Mouse (Mus musculus): Measurements from ENCODE around the gene Agpat3. TPM values are rescaled to one million over a fixed set of nuclear protein-coding genes. Genes with fewer than 3 reads are reported as not detected.
A peak's percentile ranks its signal among the peaks of the same experiment; 100 is the strongest.

The Agpat3 gene
- polyA plus RNA-seq, 1 experiment from 2014 or later: 59.3 TPM

DNA sequence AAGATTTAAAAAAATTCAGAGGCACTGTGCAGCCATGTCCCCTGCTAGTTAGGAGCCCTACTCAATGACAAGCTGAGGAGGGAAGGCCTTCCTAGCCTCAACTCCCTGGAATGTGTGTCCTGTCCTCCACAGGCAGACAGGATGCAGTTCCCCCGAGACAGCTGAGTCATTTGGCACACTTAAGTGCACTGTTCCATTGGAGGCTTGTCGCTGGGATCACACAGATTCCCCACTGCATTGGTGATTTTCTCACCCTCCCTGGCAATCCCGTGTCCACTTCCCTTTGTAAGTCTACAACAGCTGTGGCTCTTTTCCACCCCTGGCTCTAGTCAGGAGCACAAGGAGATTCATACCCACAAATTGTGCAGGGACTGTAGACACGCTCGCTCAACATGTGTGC lies 14.1 kb downstream of the Agpat3 start:
- Histone ChIP-seq H3K36me3 (peaks cover 10% of the 10 kb centered on the region), H3K4me2 (no peak overlapping the region), H3K4me1 (replicated peaks) (peaks cover 7% of the 10 kb centered on the region), H3K27ac (replicated peaks) (no peak overlapping the region), H3K9ac (no peak overlapping the region), H3K27me3 (no peaks in the 10 kb centered on the region), H3K9me3 (no peaks in the 10 kb centered on the region), H3K4me3 (no peak overlapping the region)
- 63% methylated on average over 5 of the region's 5 CpGs for WGBS
- ATAC-seq (ENCODE audit: low read depth): no peak

DNA sequence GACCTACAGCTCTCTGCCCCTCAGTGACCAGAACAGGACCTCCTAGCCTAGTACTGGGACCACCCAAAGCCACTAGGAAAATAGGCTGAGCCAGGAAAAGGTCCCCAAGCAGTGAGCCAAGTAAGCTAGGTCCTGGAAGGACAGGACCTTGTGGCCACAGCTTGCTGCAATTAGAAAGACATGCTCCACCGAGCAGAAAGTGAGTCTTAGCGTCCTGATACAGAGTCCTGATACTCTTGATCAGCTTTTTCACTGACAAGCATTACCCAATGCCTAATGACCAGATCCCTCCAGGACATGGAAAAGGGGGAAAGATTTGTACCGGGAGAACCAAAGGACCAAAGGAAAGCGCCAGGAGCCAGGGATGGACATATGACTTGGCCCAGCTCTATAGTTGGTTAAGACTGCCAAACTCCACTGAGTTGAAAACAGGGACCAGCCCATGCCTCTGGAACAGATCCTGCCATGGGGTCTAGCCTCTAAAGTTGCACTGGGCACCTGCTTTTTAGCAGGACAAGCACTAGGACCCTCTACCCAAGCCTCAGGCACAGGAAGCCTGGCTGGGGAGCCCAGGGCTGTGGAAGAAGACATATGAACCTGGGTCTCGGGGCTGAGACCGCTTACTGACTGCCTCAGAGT lies 17.2 kb downstream of the Agpat3 start:
- ATAC-seq (ENCODE audit: low read depth): no peak
- Histone ChIP-seq H3K27me3 (no peaks in the 10 kb centered on the region), H3K9me3 (no peaks in the 10 kb centered on the region), H3K9ac (no peak overlapping the region), H3K4me2 (no peak overlapping the region), H3K27ac (replicated peaks) (no peak overlapping the region), H3K36me3 (peaks cover 7% of the 10 kb centered on the region), H3K4me3 (no peak overlapping the region), H3K4me1 (replicated peaks) (peaks cover 7% of the 10 kb centered on the region)
- 79% methylated on average over 6 of the region's 6 CpGs for WGBS

DNA sequence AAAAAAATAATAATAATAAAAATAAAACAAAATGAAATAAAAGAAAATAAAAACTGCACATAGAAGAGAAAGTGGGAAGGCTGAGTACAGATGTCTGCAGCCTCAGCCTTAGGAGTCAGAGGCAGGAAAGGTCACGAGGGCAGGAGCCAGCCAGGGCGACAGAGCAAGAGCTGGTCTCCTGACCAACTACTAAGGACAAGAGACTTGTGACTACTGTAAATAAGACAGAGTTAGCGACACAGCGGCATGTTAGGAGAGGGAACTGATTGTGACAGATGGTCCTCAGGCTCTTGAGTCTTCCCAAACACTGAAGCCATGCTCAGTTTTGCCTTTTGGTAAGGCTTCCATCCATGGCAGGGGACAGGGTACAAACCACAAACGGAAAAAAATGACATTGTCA lies 20.7 kb downstream of the Agpat3 start:
- no peak for ATAC-seq (ENCODE audit: low read depth)
- no peaks in the 10 kb centered on the region for H3K4me1 ChIP-seq (replicated peaks)
- no peak overlapping the region for H3K27ac ChIP-seq (replicated peaks)
- peaks cover 16% of the 10 kb centered on the region for H3K36me3 ChIP-seq
- no peaks in the 10 kb centered on the region for H3K9me3 ChIP-seq
- no peaks in the 10 kb centered on the region for H3K27me3 ChIP-seq
- no peak overlapping the region for H3K4me2 ChIP-seq
- WGBS: 92% methylated on average over 5 of the region's 5 CpGs
- H3K4me3 ChIP-seq: no peak overlapping the region
- no peak overlapping the region for H3K9ac ChIP-seq

DNA sequence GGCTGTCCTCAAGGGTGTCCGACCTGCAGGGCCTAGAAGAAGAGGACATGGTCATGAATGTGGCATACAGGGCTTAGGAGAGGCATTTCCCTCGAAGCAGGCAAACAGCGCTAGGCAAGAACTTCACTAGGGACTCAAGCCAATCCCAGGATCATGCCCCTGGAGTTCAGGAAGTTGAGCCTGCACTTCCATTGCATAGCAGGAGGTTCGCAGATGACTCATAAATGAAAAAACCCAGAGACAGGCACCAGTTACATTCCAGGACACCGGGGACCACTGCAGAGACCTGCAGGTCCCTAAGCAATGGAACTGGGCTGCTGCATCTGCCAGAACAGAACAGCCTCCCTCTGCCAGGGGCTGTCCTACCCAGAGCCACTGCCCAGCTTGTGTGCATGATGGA lies 23.0 kb downstream of the Agpat3 start:
- no peak for ATAC-seq (ENCODE audit: low read depth)
- 82% methylated on average over 5 of the region's 5 CpGs for WGBS
- Histone ChIP-seq H3K4me1 (replicated peaks) (no peaks in the 10 kb centered on the region), H3K36me3 (peaks cover 29% of the 10 kb centered on the region), H3K27ac (replicated peaks) (no peak overlapping the region), H3K4me3 (no peak overlapping the region), H3K27me3 (no peaks in the 10 kb centered on the region), H3K9ac (no peak overlapping the region), H3K9me3 (no peaks in the 10 kb centered on the region), H3K4me2 (no peak overlapping the region)

DNA sequence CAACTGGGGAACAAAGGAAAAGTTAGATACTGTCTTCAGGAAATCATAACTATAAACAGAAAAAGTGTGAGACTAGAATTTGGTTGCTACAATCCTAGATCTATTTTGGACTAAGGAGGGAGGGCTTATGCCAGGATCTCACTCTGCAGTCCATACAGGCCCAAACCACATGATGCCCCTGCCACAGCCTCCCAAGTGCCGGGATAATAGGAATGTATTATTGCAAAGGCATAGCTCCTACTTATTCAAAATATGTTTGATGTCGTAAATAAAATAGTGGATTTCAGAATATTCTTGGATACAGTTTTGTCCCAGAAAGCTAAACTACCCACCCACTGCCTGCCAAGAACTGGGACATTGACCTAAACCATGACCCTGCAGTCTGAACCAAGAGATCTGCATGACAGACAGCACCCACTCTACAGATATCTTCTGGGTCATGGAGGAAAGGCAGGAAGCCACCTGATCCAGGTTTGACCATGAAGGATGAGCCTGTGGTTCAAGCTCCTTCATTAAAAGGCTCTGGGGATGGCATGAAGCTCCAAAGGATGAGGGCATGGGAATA lies 24.2 kb downstream of the Agpat3 start:
- WGBS: 96% methylated on average over 2 of the region's 2 CpGs
- no peak for ATAC-seq (ENCODE audit: low read depth)

DNA sequence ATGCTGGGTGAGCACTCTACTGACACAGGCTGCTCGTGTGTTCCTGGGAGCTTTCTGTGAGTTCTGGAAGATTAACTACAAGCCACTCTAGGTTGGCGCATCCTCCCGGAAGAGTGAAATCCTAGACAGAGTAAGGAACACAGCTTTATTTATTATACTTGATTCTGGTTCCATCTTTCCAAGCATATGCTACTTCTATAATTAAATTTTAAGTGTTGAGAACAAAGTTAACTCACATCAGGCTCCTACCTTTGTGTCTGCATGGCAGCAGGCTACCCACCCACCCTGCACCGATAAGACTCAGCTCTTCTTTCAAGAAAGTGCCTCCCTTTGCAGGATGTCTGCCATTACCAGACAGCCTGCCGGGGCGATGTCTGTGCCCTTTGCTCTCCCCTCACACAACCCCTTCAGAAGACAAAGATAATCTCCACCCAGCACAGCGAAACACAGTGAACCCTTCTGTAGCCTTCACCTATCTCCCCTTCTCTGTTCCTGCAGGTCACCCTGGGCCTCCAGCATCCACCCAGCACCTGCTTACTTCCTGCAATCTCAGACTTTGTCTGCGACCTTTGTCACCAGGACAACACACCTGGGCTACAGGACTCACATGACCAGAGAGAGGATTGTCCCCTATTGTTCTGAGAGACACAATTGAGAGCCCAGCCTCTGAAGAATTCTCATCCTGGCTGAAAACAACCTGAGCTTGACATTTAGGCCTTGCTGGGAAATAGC lies 26.2 kb downstream of the Agpat3 start:
- no peak for ATAC-seq (ENCODE audit: low read depth)

More for the DNA sequence above, 24.2 kb downstream of the Agpat3 start:
- Histone ChIP-seq H3K9me3 (no peaks in the 10 kb centered on the region), H3K4me1 (replicated peaks) (no peaks in the 10 kb centered on the region; the same call in 1 of the 2 replicates), H3K9ac (no peak overlapping the region), H3K4me3 (no peak overlapping the region), H3K4me2 (no peak overlapping the region), H3K27ac (replicated peaks) (no peak overlapping the region), H3K27me3 (no peaks in the 10 kb centered on the region), H3K36me3 (peaks cover 37% of the 10 kb centered on the region)

DNA sequence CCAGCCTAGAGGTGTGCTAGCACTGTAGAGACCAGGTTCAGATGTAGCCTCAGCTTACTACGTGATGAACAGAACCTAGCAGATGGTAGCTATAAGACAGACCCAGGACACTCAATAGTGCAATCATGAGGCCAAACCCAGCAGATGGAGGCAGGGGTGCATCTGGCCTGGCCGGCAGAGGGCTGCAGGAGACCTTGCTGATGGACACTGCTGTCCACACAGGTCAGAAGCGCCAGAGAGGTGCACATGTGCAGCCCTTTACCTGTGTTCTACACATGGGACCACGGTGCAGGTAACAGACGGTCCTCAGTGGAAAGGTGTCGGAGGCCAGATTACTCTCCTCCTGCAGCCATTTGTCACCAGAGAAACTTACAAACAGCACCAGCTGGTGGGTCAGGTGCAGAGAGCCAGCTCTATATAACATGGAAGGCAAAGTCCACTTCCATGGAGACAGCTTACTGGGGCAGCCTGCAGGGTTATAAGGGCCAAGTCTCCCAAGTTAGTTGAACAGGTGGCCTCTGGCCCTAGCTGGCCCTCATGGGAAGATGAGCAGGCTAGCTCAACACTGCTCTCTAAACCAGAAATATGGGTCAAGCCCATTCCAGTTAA lies 27.6 kb downstream of the Agpat3 start:
- peaks cover 8% of the 10 kb centered on the region for H3K4me1 ChIP-seq (replicated peaks)
- H3K4me3 ChIP-seq: no peak overlapping the region
- H3K36me3 ChIP-seq: peaks cover 37% of the 10 kb centered on the region
- no peak overlapping the region for H3K4me2 ChIP-seq
- no peak overlapping the region for H3K9ac ChIP-seq
- no peak for ATAC-seq (ENCODE audit: low read depth)
- WGBS: 88% methylated on average over 6 of the region's 6 CpGs
- H3K27me3 ChIP-seq: no peaks in the 10 kb centered on the region
- no peaks in the 10 kb centered on the region for H3K9me3 ChIP-seq
- no peak overlapping the region for H3K27ac ChIP-seq (replicated peaks)

More for the DNA sequence above, 26.2 kb downstream of the Agpat3 start:
- H3K27me3 ChIP-seq: no peaks in the 10 kb centered on the region
- peaks cover 37% of the 10 kb centered on the region for H3K36me3 ChIP-seq
- H3K4me2 ChIP-seq: no peak overlapping the region
- 76% methylated on average over 8 of the region's 8 CpGs for WGBS
- no peaks in the 10 kb centered on the region for H3K9me3 ChIP-seq
- H3K4me3 ChIP-seq: no peak overlapping the region
- H3K27ac ChIP-seq (replicated peaks): no peak overlapping the region
- peaks cover 3% of the 10 kb centered on the region; the same call in 1 of the 2 replicates for H3K4me1 ChIP-seq (replicated peaks)
- H3K9ac ChIP-seq: no peak overlapping the region

DNA sequence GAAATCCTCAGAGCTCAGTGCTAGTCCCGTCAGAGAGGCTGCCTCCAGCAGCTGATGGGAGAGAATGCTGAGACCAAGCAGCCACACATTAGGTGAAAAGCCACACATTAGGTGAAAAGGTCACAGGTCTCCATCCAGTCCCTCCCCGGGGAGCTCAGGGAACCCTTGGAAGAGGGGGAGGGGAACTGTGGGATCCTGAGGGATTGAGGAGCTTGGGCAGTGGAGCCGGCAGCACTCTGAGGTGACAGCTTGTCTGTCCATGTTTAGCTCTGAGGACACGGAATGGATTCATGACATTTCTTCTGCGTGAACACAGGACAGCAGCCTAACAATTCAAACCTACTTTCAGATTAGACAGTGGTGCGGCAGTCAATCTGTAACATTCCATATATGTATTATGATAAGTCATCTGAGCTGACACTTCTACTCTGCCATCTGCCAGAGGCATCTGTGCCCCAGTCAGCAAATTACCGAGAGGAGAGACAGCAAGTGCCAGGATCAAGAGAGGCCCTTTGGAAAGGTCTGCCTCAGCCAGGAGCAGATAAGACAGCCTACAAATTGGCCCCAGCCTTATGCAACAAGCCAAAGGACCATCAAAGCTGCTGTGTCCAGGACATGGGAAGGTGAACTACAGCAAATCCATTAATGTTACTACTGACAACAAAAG lies 28.9 kb downstream of the Agpat3 start:
- ATAC-seq (ENCODE audit: low read depth): no peak
- WGBS: 47% methylated on average over 7 of the region's 7 CpGs

DNA sequence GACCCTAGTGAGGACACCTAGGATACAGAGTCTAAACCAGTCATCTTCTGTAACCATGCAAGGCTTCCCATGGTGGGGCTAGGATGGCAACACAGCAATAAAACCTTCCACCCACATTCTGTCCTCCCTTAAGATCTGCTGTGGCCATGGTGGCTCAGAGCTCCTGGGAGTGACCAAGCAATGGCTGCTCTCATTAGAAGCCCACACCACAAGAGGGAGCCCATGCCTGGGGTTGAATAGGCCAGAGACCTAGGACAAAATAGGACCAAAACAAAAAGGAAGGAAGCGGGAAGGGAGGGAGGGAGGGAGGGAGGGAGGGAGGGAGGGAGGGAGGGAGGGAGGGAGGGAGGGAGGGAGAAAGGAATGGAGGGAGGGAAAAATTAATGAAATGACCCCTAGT lies 29.5 kb downstream of the Agpat3 start:
- Histone ChIP-seq H3K9ac (no peak overlapping the region), H3K36me3 (peaks cover 29% of the 10 kb centered on the region), H3K9me3 (no peaks in the 10 kb centered on the region), H3K4me2 (no peak overlapping the region), H3K4me3 (no peak overlapping the region), H3K27ac (replicated peaks) (no peak overlapping the region; the same call in 1 of the 2 replicates), H3K27me3 (no peaks in the 10 kb centered on the region), H3K4me1 (replicated peaks) (peaks cover 8% of the 10 kb centered on the region)
- no peak for ATAC-seq (ENCODE audit: low read depth)
- no CpG with 5 or more reads among the region's 1 CpGs for WGBS

More for the DNA sequence above, 28.9 kb downstream of the Agpat3 start:
- Histone ChIP-seq H3K27ac (replicated peaks) (peak overlapping the region; percentile 54; the same call in 1 of the 2 replicates), H3K4me1 (replicated peaks) (peaks cover 8% of the 10 kb centered on the region), H3K4me3 (no peak overlapping the region), H3K27me3 (no peaks in the 10 kb centered on the region), H3K9ac (no peak overlapping the region; the same call in 1 of the 2 replicates), H3K36me3 (peaks cover 34% of the 10 kb centered on the region), H3K4me2 (no peak overlapping the region), H3K9me3 (no peaks in the 10 kb centered on the region)

DNA sequence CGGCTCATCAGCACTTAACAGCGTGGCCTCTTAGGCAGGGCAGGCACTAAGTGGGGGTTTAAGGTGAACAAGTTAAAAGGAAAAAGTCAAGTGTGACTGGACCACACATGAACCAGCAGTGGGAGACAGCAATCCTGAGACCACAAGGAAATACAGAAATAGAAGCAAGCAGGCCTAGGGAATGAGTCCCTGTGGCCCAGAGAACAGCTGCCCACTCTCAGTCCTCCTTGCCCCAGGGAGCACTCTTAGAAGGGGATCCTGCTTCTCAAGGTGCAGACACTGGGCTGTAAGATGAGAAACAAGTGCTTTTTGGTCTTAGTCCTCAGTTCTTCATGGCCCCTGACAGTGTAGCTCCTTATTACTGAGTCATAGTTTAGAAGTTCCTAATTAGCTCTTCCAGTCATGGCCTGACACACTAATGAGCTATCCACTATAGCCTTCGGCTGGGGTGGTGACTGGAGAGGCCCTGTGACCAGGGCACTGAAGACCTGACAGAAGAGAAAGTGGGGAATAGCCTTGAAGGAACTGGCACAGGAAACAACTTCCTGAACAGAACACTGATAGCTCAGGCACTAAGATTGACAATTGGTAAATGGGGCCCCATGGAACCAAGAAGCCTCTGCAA lies 31.0 kb downstream of the Agpat3 start:
- H3K9me3 ChIP-seq: no peaks in the 10 kb centered on the region
- no peak overlapping the region for H3K9ac ChIP-seq
- H3K4me3 ChIP-seq: no peak overlapping the region
- ATAC-seq (ENCODE audit: low read depth): no peak
- 71% methylated on average over 3 of the region's 3 CpGs for WGBS
- H3K27me3 ChIP-seq: no peaks in the 10 kb centered on the region
- H3K4me2 ChIP-seq: no peak overlapping the region
- H3K27ac ChIP-seq (replicated peaks): no peak overlapping the region
- H3K36me3 ChIP-seq: peaks cover 21% of the 10 kb centered on the region
- H3K4me1 ChIP-seq (replicated peaks): peaks cover 8% of the 10 kb centered on the region

DNA sequence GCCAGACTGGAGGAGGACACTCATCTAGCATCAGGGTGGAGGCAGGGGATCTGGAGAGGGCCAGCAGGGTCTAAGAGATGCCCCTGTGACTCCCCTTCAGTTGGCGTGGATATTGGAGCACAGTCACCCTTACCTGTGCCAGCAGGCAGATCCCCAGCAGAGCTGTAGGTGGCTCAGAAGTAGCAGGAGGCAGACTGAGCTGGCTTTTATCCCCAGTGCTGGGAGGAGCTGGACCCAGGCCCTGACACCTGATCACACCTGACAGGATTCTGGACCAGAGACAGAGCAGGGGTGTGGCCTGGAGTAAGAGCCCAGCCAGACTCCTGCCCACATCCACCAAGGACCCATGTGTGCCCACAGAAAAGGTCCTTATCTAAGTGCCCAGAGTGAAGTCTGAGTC lies 31.8 kb downstream of the Agpat3 start:
- Histone ChIP-seq H3K36me3 (peaks cover 17% of the 10 kb centered on the region), H3K4me2 (no peak overlapping the region), H3K27me3 (no peaks in the 10 kb centered on the region), H3K9me3 (no peaks in the 10 kb centered on the region), H3K4me1 (replicated peaks) (peaks cover 8% of the 10 kb centered on the region), H3K27ac (replicated peaks) (no peak overlapping the region), H3K4me3 (no peak overlapping the region), H3K9ac (no peak overlapping the region)
- WGBS: 95% methylated on average over 1 of the region's 1 CpGs
- no peak for ATAC-seq (ENCODE audit: low read depth)
